Mouse (Mus musculus): ENCODE results near the gene Stac.

Stac gene

GRCm38 (mm10) chr9:111689680-111690483, at the start of gene Stac:
Stac (minus strand) TSS chr9:111690348.
- DNase-seq: no peak

DNA sequence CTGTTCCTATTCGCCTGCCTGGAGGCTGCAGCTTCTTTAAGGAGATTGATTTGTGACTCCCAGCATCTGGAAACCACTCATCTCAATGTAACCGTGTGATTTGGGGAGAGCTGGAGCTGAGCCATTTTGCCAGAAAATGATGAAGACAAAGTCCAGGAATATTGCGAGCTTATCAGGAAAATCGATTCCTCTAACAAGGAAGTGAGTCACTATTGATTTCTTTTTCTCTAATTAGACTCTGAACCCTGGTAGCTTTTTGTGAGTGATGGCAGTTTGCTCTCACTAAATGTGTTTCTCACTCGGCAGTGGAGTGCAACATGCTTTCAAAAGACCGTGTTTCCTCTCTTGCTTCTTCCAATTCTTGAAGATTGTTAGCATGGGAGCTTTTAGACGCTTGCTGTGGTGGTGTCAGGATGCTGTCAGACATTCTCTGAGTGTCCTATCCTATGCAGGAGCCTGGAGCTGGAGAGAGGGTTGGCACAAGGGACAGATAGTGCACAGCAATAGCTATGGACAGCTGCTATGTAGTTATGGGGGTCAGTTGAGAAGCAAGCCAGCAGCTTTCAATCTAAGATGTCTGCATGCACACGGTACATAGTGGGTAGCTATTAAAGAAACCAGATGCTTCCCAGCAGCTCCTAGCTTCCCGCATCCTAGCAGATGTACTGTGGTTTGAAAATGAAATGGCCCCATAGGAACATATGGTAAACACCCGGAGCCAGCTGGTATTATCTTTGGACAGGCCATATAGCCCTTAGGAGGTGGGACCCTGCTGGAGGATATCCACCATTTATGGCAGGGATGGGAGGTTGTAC, 49.5 kb upstream of the Stac start:
- no peak for DNase-seq

- no peak for DNase-seq
Measured at GRCm38 (mm10) chr9:111739026-111739425, 48.9 kb upstream of the Stac start.

GRCm38 (mm10) chr9:111737796-111738195, 47.6 kb upstream of the Stac start:
- no peak for DNase-seq

GRCm38 (mm10) chr9:111735931-111736330, 45.8 kb upstream of the Stac start:
- DNase-seq: no peak

- no peak for DNase-seq
Measured at GRCm38 (mm10) chr9:111731939-111732670, 42.0 kb upstream of the Stac start.

DNA sequence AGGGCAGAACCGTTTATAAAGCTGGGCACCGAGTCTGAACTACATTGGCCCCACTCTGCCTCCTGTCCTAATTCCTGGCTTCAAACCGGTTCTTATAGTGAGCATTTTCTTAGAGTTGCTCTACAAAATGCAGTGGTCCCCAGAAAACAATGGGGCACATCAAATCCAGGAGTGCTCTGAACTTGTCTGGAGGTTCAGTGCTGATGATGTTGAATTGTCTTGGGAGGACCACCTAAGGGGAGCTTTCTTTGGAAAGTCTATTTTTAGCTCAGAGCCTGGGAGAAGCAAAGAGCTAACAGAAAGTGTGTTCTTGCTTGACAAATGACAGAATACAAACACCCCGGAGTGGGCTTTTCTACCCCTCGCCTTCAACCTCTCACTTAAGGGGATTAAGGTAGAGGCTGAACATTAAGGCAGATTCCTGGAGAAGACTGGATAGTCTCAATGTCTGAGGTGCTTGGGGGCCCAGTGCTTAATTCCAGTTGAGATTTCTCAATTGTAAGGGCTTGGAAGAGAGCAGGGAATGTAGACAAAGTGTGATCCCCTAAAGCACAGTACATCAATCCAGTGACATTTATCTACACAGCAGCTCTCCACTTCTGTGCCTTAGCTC, 34.9 kb upstream of the Stac start:
- no peak for DNase-seq

- no peak for DNase-seq
Measured at GRCm38 (mm10) chr9:111714457-111714856, 24.3 kb upstream of the Stac start.

GRCm38 (mm10) chr9:111700101-111700500, 10.0 kb upstream of the Stac start:
- DNase-seq: no peak

GRCm38 (mm10) chr9:111690484-111690855, 322 bp upstream of the Stac start:
- DNase-seq: no peak

DNA sequence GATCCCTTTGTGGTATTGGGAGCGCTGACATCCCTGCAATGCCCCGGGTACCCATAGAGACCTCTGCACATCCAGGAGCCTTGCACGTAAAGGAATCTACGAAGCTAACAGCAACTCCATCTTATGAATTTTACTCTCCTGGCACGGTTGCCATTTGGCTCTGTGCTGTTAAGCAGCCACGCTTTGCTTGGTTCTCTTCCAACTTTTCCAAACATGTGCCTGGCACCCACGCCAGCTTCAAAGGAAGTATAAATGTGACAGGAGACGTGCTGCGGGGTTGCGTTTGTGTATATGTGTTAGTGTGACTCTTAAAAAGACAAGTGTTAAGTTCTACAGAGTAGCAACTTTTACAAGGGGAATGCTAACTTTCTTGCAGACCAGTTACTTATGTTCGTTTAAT, 1.0 kb downstream of the Stac start:
- no peak for DNase-seq

DNA sequence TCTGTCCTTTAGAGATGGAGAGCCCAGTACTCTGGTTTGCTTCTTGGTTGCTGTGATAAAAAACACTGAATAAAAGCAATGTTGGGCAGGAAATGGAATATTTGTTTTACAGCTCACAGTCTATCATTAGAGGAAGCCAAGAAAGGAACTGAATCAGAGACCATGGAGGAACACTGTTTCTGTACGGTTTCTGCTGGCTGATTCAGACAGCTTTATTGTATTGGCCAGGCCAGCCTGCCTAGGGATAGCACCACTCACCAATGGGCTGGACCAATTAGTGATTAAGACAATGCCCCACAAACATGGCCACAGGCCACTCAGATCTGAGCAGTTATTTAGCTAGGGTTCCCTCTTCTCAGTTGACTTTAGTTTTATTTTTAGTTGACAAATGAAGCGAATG, 6.0 kb downstream of the Stac start:
- no peak for DNase-seq

GRCm38 (mm10) chr9:111679516-111679915, 10.6 kb downstream of the Stac start:
- DNase-seq: no peak

DNA sequence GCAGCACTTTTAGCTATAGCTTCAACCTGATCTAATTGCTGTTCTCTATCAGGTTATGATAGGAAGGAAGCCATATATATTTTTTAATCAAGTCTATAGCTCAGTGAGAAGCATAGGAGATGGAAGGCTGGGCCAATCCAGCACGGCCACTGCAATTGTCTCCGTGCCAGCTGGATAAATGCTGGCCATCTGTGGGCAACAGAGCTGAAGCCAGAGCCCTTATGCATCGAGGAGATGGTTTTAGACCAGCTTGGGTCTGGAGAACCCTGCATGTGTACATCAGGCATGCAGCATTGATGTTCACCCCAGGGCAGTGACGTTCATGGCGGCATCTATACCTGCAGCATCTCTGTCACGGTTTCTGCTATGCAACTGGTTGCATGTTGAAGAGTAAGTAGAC, 20.3 kb downstream of the Stac start:
- no peak for DNase-seq

DNA sequence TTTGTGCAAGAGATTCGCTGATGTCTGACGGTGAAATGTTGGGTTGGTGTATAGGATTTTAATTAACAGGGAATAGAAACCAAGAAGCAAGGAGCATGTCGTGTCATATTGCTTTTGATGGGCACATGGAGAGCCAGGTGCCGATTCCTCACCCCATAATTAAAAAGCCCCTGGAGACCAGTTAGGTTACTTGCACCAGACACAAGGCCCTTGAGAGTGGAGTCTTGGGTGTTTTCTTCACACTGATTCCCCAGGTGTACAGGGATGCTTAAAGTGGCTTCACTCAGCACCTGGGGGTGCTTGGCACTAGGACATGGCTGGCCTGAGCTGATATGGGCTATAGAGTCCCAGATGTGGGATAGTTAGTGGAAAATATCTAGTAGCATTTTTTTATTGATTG, 35.1 kb downstream of the Stac start:
- DNase-seq: no peak

DNA sequence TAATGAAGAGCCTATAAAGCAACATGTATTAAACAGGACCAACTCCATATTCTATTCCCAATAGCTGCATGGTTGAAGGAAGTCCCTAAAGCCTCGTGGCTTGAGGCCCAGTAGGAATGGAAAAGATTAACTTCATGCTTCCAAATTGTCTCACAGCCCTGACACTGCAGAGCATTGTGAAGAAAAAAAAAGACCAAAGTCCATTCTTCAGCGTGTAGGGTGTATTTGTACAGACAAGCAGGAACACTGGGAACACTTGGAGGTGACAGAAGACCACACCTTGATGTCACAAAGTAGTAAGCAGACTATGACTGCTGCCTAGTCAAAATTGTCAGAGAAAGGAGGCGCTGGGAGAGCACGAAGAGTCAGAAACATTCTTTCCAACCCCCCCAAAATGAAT, 45.9 kb downstream of the Stac start:
- no peak for DNase-seq

DNA sequence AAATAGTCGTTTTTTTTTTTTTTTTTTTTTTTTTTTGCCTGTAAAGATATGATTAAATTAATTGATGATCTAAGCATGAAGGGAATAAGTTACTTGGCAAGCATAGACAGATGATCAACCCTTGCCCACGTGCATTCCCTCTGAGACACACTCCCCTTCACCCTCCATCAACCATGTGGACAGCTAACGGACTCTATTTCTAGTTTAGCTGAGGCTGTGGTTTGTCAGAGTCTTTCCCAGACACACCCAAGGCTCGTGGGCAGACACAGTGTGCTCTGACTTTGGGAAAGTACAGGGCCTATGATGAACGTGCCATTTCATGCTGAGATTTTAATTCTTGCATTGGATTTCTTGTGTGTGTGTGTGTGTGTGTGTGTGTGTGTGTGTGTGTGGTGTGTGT, 46.8 kb downstream of the Stac start:
- DNase-seq: no peak

- DNase-seq: no peak
Measured at GRCm38 (mm10) chr9:111637641-111638040, 52.5 kb downstream of the Stac start.

GRCm38 (mm10) chr9:111632833-111633232, 57.3 kb downstream of the Stac start:
- DNase-seq: no peak

GRCm38 (mm10) chr9:111621191-111621590, 69.0 kb downstream of the Stac start:
- no peak for DNase-seq

- DNase-seq: no peak
Measured at GRCm38 (mm10) chr9:111611341-111611740, 78.8 kb downstream of the Stac start.

- DNase-seq: no peak
Measured at GRCm38 (mm10) chr9:111608762-111609161, 81.4 kb downstream of the Stac start.

- DNase-seq: no peak
Measured at GRCm38 (mm10) chr9:111606603-111607002, 83.5 kb downstream of the Stac start.

All from thymus, postnatal 36 days (tissue).